Mouse (Mus musculus) CH12.LX (cell line): ENCODE measurements around the gene Gm20708. TPM values are rescaled to one million over a fixed set of nuclear protein-coding genes. Genes with fewer than 3 reads are reported as not detected.

Experiments
- DNase-seq: peaks from one replicate; pipeline ENCODE4 v3.0.0-alpha.2; 2013; ENCODE audit errors: extremely low read depth
- H3K27ac ChIP-seq: 2 replicates; pipeline ENCODE4 v1.5.1; 2012; ENCODE audit warnings: low read depth, mild to moderate bottlenecking, control low read depth, moderate library complexity; ENCODE audit not compliant: insufficient read depth
- H3K27me3 ChIP-seq: replicated peaks from 2 replicates; pipeline ENCODE3; 2012; ENCODE audit warnings: inconsistent platforms
- H3K36me3 ChIP-seq, 2 experiments: replicated peaks in 1 of 2; 2 replicates each; pipeline versions ENCODE3 to v1.6.1; 2012; ENCODE audit warnings: inconsistent platforms in 1 of 2, low read length in 1 of 2, mild to moderate bottlenecking in 1 of 2, mixed read lengths in 1 of 2, moderate library complexity in 1 of 2; ENCODE audit not compliant: control insufficient read depth in 1 of 2, insufficient read depth in 1 of 2
- H3K4me1 ChIP-seq, 2 experiments: 2 replicates each; pipeline ENCODE4 v1.6.1; 2012; ENCODE audit warnings: inconsistent platforms in 1 of 2, moderate library complexity in 1 of 2; ENCODE audit not compliant: insufficient read depth in 2 of 2, control insufficient read depth in 1 of 2
- H3K4me2 ChIP-seq: 2 replicates; pipeline ENCODE4 v1.6.1; 2012; ENCODE audit warnings: low read depth, mild to moderate bottlenecking, control low read depth; ENCODE audit not compliant: poor library complexity, insufficient read depth, severe bottlenecking
- H3K4me3 ChIP-seq, 3 experiments: fragments of 150-350 bp in 1 of 3; sonication (generic) in 1 of 3; replicated peaks in 1 of 3; 2 replicates each; pipeline versions ENCODE3 to v1.5.1; 2011 to 2012; ENCODE audit warnings: low read depth in 2 of 3, low read length in 2 of 3, mild to moderate bottlenecking in 2 of 3, moderate library complexity in 2 of 3, control low read depth in 1 of 3, improper control_type of control experiment in 1 of 3, inconsistent platforms in 1 of 3, mixed read lengths in 1 of 3; ENCODE audit not compliant: poor library complexity in 1 of 3
- H3K79me2 ChIP-seq: replicated peaks from 2 replicates; pipeline ENCODE4 v1.6.1; 2012; ENCODE audit warnings: mild to moderate bottlenecking, moderate library complexity; ENCODE audit not compliant: control insufficient read depth, poor library complexity, insufficient read depth, severe bottlenecking; ENCODE audit errors: extremely low read depth
- H3K9ac ChIP-seq: 2 replicates; pipeline ENCODE4 v1.6.1; 2012; ENCODE audit warnings: low read depth, mild to moderate bottlenecking, control low read depth, moderate library complexity; ENCODE audit not compliant: insufficient read depth
- H3K9me3 ChIP-seq: replicated peaks from 2 replicates; pipeline ENCODE3; 2012; ENCODE audit warnings: low read length, inconsistent platforms, mixed read lengths
- BHLHE40 ChIP-seq: IDR thresholded peaks from 2 replicates; pipeline ENCODE4 v1.6.1; 2011; ENCODE audit warnings: mild to moderate bottlenecking, low read depth, low read length, improper control_type of control experiment
- CHD1 ChIP-seq: IDR thresholded peaks from 2 replicates; pipeline ENCODE4 v1.6.1; 2012; ENCODE audit warnings: low read depth, low read length, improper control_type of control experiment, inconsistent platforms
- CHD2 ChIP-seq: IDR thresholded peaks from 2 replicates; pipeline ENCODE4 v1.6.1; 2011; ENCODE audit warnings: low read length, improper control_type of control experiment
- ELF1 ChIP-seq: IDR thresholded peaks from 2 replicates; pipeline ENCODE4 v1.6.1; 2014; ENCODE audit warnings: low read depth, mild to moderate bottlenecking, inconsistent platforms, low read length, improper control_type of control experiment
- EP300 ChIP-seq: IDR thresholded peaks from 2 replicates; pipeline ENCODE4 v1.6.1; 2011; ENCODE audit warnings: low read length, improper control_type of control experiment
- ETS1 ChIP-seq: conservative IDR thresholded peaks from 2 replicates; pipeline ENCODE4 v1.6.1; 2012; ENCODE audit warnings: low read depth, mild to moderate bottlenecking, inconsistent platforms, low read length, improper control_type of control experiment, moderate library complexity
- GABPA ChIP-seq: IDR thresholded peaks from 2 replicates; pipeline ENCODE4 v1.6.1; 2012; ENCODE audit warnings: low read depth, low read length, improper control_type of control experiment, inconsistent platforms; ENCODE audit not compliant: insufficient replicate concordance
- IRF4 ChIP-seq: IDR thresholded peaks from 2 replicates; pipeline ENCODE4 v1.6.1; 2014; ENCODE audit warnings: low read depth, mild to moderate bottlenecking, inconsistent platforms, low read length, improper control_type of control experiment
- JUND ChIP-seq: conservative IDR thresholded peaks from 2 replicates; pipeline ENCODE4 v1.6.1; 2011; ENCODE audit warnings: low read depth, low read length, improper control_type of control experiment
- MAX ChIP-seq: IDR thresholded peaks from 2 replicates; pipeline ENCODE4 v1.6.1; 2011; ENCODE audit warnings: low read length, improper control_type of control experiment
- MAZ ChIP-seq: IDR thresholded peaks from 2 replicates; pipeline ENCODE4 v1.6.1; 2012; ENCODE audit warnings: low read depth, mild to moderate bottlenecking, inconsistent platforms, low read length, improper control_type of control experiment, moderate library complexity
- MEF2A ChIP-seq: IDR thresholded peaks from 2 replicates; pipeline ENCODE4 v1.6.1; 2014; ENCODE audit warnings: low read depth, mild to moderate bottlenecking, inconsistent platforms, low read length, improper control_type of control experiment, borderline replicate concordance
- MXI1 ChIP-seq: IDR thresholded peaks from 2 replicates; pipeline ENCODE4 v1.6.1; 2011; ENCODE audit warnings: mild to moderate bottlenecking, low read depth, low read length, improper control_type of control experiment
- MYC ChIP-seq: IDR thresholded peaks from 2 replicates; pipeline ENCODE4 v1.6.1; 2011; ENCODE audit warnings: low read depth, mild to moderate bottlenecking, improper control_type of control experiment, low read length
- NRF1 ChIP-seq: IDR thresholded peaks from 2 replicates; pipeline ENCODE4 v1.6.1; 2014; ENCODE audit warnings: low read depth, mild to moderate bottlenecking, inconsistent platforms, low read length, improper control_type of control experiment, moderate library complexity
- PAX5 ChIP-seq: IDR thresholded peaks from 2 replicates; pipeline ENCODE4 v1.6.1; 2012; ENCODE audit warnings: low read length, inconsistent platforms, mixed read lengths
- RAD21 ChIP-seq: IDR thresholded peaks from 2 replicates; pipeline ENCODE4 v1.6.1; 2011; ENCODE audit warnings: low read depth, mild to moderate bottlenecking, low read length, improper control_type of control experiment, moderate library complexity
- RCOR1 ChIP-seq: conservative IDR thresholded peaks from 2 replicates; pipeline ENCODE4 v1.6.1; 2012; ENCODE audit warnings: low read depth, mild to moderate bottlenecking, inconsistent platforms, low read length, improper control_type of control experiment
- SIN3A ChIP-seq: IDR thresholded peaks from 2 replicates; pipeline ENCODE4 v1.6.1; 2012; ENCODE audit warnings: low read length, improper control_type of control experiment, inconsistent platforms
- SMC3 ChIP-seq: IDR thresholded peaks from 2 replicates; pipeline ENCODE4 v1.6.1; 2011; ENCODE audit warnings: low read depth, low read length, improper control_type of control experiment
- TCF12 ChIP-seq: IDR thresholded peaks from 2 replicates; pipeline ENCODE4 v1.6.1; 2014; ENCODE audit warnings: low read depth, mild to moderate bottlenecking, inconsistent platforms, low read length, improper control_type of control experiment
- ZC3H11A ChIP-seq: IDR thresholded peaks from 2 replicates; pipeline ENCODE4 v1.6.1; 2012; ENCODE audit warnings: low read depth, mild to moderate bottlenecking, inconsistent platforms, low read length, improper control_type of control experiment
- ZMIZ1 ChIP-seq: IDR thresholded peaks from 2 replicates; pipeline ENCODE4 v1.6.1; 2012; ENCODE audit warnings: low read depth, mild to moderate bottlenecking, inconsistent platforms, low read length, improper control_type of control experiment
- ZNF384 ChIP-seq: IDR thresholded peaks from 2 replicates; pipeline ENCODE4 v1.6.1; 2012; ENCODE audit warnings: low read depth, low read length, improper control_type of control experiment, inconsistent platforms
- dilution Hi-C: fragments of 300-500 bp; cut with MboI; formaldehyde crosslinking; loops from 2 replicates; pipeline ENCODE4 v1.14.3; 2020; ENCODE audit warnings: low sequenced_read_pairs; ENCODE audit not compliant: extremely low pct_unique_long_range_greater_than_20kb, extremely low pct_ligation_motif_present
- in situ Hi-C: fragments of 300-500 bp; cut with MboI; formaldehyde crosslinking; loops from 3 replicates; pipeline ENCODE4 v1.14.3; 2019; ENCODE audit warnings: low sequenced_read_pairs, low pct_ligation_motif_present, low pct_unique_long_range_greater_than_20kb, mixed read lengths
- polyA plus RNA-seq: library from polyadenylated mRNA; unstranded; fragments of >175 nt; gene quantifications from 2 replicates; pipeline ENCODE4 v1.2.1, GENCODE M21; 2012; ENCODE audit warnings: low read depth; ENCODE audit not compliant: insufficient read length
- total RNA-seq, 2 experiments: library from RNA; depleted of rRNA; stranded (reverse); fragments of 300-350 nt in 1 of 2; fragments of >200 nt in 1 of 2; gene quantifications; 2 replicates each; pipeline ENCODE4 v1.2.3; 2012 to 2014

Gm20708 gene
- total and polyA plus RNA-seq, 3 experiments: 0.50 to 1.0 (median 0.80) TPM

DNA sequence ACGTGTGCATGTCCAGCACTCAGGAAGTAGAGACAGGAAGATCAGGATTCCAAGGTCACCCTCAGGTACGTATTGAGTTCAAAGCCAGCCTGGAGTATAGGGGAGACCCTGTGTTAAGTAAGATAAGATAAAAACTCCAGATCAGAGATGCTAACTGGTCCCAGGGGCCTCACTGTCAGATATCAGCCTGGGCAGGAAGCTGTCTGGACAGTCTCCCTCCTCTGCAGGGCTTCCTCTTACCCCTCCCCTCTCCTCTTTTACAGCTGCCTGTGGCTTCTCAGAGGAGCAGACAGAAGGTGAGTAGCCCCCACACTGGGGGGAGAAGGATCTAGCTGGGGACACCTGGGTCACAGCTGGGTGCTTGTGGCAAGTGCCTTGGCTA is 11.3 kb upstream of the Gm20708 start:
- peak overlapping the region; percentile 33 for H3K4me2 ChIP-seq
- H3K27ac ChIP-seq: peak overlapping the region; percentile 77
- peaks cover 0 to 8% of the 10 kb centered on the region in 2 experiments for H3K36me3 ChIP-seq
- no peaks in the 10 kb centered on the region for H3K79me2 ChIP-seq
- in situ Hi-C loops: loop anchor here (5.0 kb wide), 1 partner anchor 411 kb away; no protein-coding TSS in a partner anchor
- peak overlapping the region in 1 of 3 experiments; percentile 20 for H3K4me3 ChIP-seq
- no peaks in the 10 kb centered on the region for H3K9me3 ChIP-seq
- dilution Hi-C loops: no loop called here
- TF ChIP-seq ZMIZ1: peak; percentile 60; the same call in 1 of the 2 replicates
- peak; percentile 100 for TF ChIP-seq MAZ
- peak; percentile 63; the same call in 1 of the 2 replicates for TF ChIP-seq SIN3A
- peak; percentile 38; the same call in 1 of the 2 replicates for TF ChIP-seq MXI1
- peak; percentile 75 for TF ChIP-seq BHLHE40
- TF ChIP-seq RAD21: no peak; the same call in 1 of the 2 replicates
- TF ChIP-seq ZNF384: no peak
- TF ChIP-seq ETS1: peak; percentile 91
- no peak for TF ChIP-seq CHD1
- no peak; the same call in 1 of the 2 replicates for TF ChIP-seq NRF1
- TF ChIP-seq SMC3: no peak
- TF ChIP-seq IRF4: 0 out of 2 replicates have a peak, but pooled peaks have one; percentile 51
- no peak for TF ChIP-seq GABPA
- TF ChIP-seq ELF1: peak; percentile 65
- TF ChIP-seq MYC: peak; percentile 55; the same call in 1 of the 2 replicates
- TF ChIP-seq TCF12: peak; percentile 99
- peak; percentile 81 for TF ChIP-seq MEF2A
- 0 out of 2 replicates have a peak, but pooled peaks have one; percentile 76 for TF ChIP-seq RCOR1
- peak; percentile 86 for TF ChIP-seq EP300
- TF ChIP-seq JUND: no peak
- TF ChIP-seq ZC3H11A: no peak
- peak; percentile 82 for TF ChIP-seq CHD2
- peak; percentile 45; the same call in 1 of the 2 replicates for TF ChIP-seq MAX
- TF ChIP-seq PAX5: no peak
- DNase-seq: peak; percentile 89
- peaks cover 49 to 94% of the 10 kb centered on the region in 2 experiments for H3K4me1 ChIP-seq
- H3K27me3 ChIP-seq: no peaks in the 10 kb centered on the region
- peak overlapping the region; percentile 15; the same call in 1 of the 2 replicates for H3K9ac ChIP-seq
